25 mouse cellular contexts compared by ENCODE assay signal in the genomic region with DNA sequence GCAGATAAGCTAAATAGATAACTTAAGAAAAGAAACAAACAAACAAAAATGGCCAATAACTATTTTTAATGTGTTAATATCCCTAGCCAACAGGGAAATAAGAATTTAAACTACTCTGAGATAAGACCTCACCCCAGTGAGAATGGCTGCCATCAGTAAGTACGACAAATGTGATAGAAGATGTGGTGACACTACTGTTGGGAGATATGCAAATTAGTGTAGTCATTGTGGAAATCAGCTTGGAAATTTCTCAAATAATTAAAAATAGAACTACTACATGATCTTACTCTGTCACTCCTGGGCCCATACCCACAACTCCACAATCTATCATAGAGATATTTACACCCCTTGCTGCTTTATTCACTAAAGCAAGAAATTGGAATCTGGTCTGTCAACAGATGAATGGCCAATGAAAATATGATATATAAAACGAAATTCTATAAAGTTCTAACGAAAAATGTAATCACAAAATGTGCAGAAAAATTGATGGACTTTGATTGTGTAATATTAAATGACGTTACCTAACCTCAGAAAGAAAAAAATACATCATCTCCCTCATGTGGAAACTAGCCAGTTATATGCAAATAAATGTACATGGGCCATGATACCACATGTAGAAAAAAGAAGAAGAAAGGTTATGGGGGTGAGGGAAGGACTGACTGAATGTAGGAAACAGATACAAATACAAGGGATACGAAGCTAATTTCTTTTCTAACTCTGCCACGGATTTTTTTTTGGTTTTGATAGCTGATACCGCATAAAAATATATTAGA.
A peak's percentile ranks its signal among the peaks of the same experiment; 100 is the strongest.
DNase-seq lines count a peak whose midpoint lies in the region; ATAC-seq and TF ChIP-seq lines count a peak whose summit lies in the region.
"Had no signal": no experiment of that assay in that cellular context is flagged by ENCODE, and none has a peak within 500 bp of the region (broad histone marks: within the 10 kb centered on the region; RNA-seq: fewer than 3 reads in every experiment).

No protein-coding gene starts in this region.

- peaks cover 4 to 35% of the 10 kb centered on the region in 2 experiments; a peak in 3 of 4 replicates for H3K4me1 ChIP-seq in MEL (ENCODE audit: control insufficient read depth in 1 of 2, insufficient read depth in 2 of 2, low read length in 2 of 2)
- H3K4me1 ChIP-seq in midbrain, embryonic 16.5 days (ENCODE audit: control insufficient read depth, insufficient read depth, low read length), result no peaks in the 10 kb centered on the region; the same call in 1 of the 2 replicates
- H3K4me1 ChIP-seq: embryonic facial prominence, embryonic 13.5 days; embryonic facial prominence, embryonic 15.5 days; forebrain, embryonic 10.5 days; forebrain, embryonic 12.5 days had no signal

- H3K9me3 ChIP-seq in MEL (replicated peaks; ENCODE audit: insufficient read depth, low read length), result no peaks in the 10 kb centered on the region
- no peaks in the 10 kb centered on the region for H3K9me3 ChIP-seq in midbrain, embryonic 16.5 days (replicated peaks; ENCODE audit: control insufficient read depth, low read length, poor library complexity, severe bottlenecking)
- H3K9me3 ChIP-seq: embryonic facial prominence, embryonic 13.5 days; embryonic facial prominence, embryonic 15.5 days; forebrain, embryonic 10.5 days; forebrain, embryonic 12.5 days; G1E had no signal

- no peak for TF ChIP-seq CTCF in MEL (IDR thresholded peaks at IDR 0.05 in 2 of 3, conservative IDR thresholded peaks at IDR 0.05 in 1 of 3; ENCODE audit: control insufficient read depth in 1 of 3, insufficient read depth in 1 of 3, low read depth in 2 of 3, low read length in 3 of 3, poor library complexity in 1 of 3, severe bottlenecking in 1 of 3)

- no peak for TF ChIP-seq POLR2A in MEL (IDR thresholded peaks at IDR 0.05; ENCODE audit: control insufficient read depth in 1 of 2, insufficient read depth in 1 of 2, low read depth in 1 of 2, low read length in 2 of 2, poor library complexity in 1 of 2)

- TF ChIP-seq EP300 in MEL (IDR thresholded peaks at IDR 0.05; ENCODE audit: low read depth in 1 of 2, low read length in 2 of 2), result peak; percentile 71 to 73; a peak in 2 of 4 replicates

- H3K79me2 ChIP-seq in MEL (ENCODE audit: control insufficient read depth, insufficient read depth, low read length, poor library complexity), result peaks cover 1% of the 10 kb centered on the region; the same call in 1 of the 2 replicates

- H3K36me3 ChIP-seq in MEL (ENCODE audit: control insufficient read depth in 1 of 2, insufficient read depth in 2 of 2, low read length in 2 of 2), result peaks cover 0 to 33% of the 10 kb centered on the region in 2 experiments; a peak in 2 of 4 replicates
- no peaks in the 10 kb centered on the region for H3K36me3 ChIP-seq in midbrain, embryonic 16.5 days (ENCODE audit: control insufficient read depth, insufficient read depth, low read length)
- H3K36me3 ChIP-seq: embryonic facial prominence, embryonic 13.5 days; embryonic facial prominence, embryonic 15.5 days; forebrain, embryonic 10.5 days; forebrain, embryonic 12.5 days had no signal

- no peak overlapping the region for H3K4me2 ChIP-seq in midbrain, embryonic 16.5 days (ENCODE audit: low read length)
- H3K4me2 ChIP-seq: embryonic facial prominence, embryonic 13.5 days; embryonic facial prominence, embryonic 15.5 days; forebrain, embryonic 12.5 days had no signal

- no peak overlapping the region for H3K4me3 ChIP-seq in MEL (ENCODE audit: control insufficient read depth in 1 of 2, insufficient read depth in 1 of 2, low read depth in 2 of 2, low read length in 2 of 2)
- H3K4me3 ChIP-seq in midbrain, embryonic 16.5 days (ENCODE audit: low read depth, low read length), result no peak overlapping the region
- H3K4me3 ChIP-seq: embryonic facial prominence, embryonic 13.5 days; embryonic facial prominence, embryonic 15.5 days; erythroblast, embryonic 14.5 days; forebrain, embryonic 10.5 days; forebrain, embryonic 12.5 days had no signal

- no peak overlapping the region; the same call in 1 of the 2 replicates for H3K27ac ChIP-seq in MEL (ENCODE audit: control insufficient read depth, low read depth, low read length)
- H3K27ac ChIP-seq in midbrain, embryonic 16.5 days (ENCODE audit: low read length), result no peak overlapping the region
- H3K27ac ChIP-seq: embryonic facial prominence, embryonic 13.5 days; embryonic facial prominence, embryonic 15.5 days; forebrain, embryonic 10.5 days; forebrain, embryonic 12.5 days had no signal

- TF ChIP-seq RAD21 in MEL (IDR thresholded peaks at IDR 0.05; ENCODE audit: low read depth, low read length), result no peak

- DNase-seq in 416B (ENCODE audit: low read depth), result peak; percentile 21
- DNase-seq in MEL (ENCODE audit: low read depth, low spot score), result peak; percentile 52
- DNase-seq in lung, postnatal 14 days, result no peak
- DNase-seq in testis, postnatal 14 days (ENCODE audit: low spot score), result no peak
- DNase-seq: adrenal gland, adult 2 months; adrenal gland, postnatal 10 days; adrenal gland, postnatal 36 days; cerebellum, adult 11-12 months; cerebellum, adult 2 months; cerebellum, adult 9-11 months; cerebellum, postnatal 14 days; cerebellum, postnatal 36 days; embryo, embryonic 11 days had no signal

- H3K9ac ChIP-seq in MEL (ENCODE audit: control insufficient read depth, low read depth, low read length, poor library complexity, severe bottlenecking), result no peak overlapping the region
- no peak overlapping the region for H3K9ac ChIP-seq in midbrain, embryonic 16.5 days (ENCODE audit: low read depth, low read length)
- H3K9ac ChIP-seq: embryonic facial prominence, embryonic 13.5 days; embryonic facial prominence, embryonic 15.5 days; forebrain, embryonic 12.5 days had no signal

- ATAC-seq in megakaryocyte progenitor cell, adult 5-6 weeks (replicated peaks; ENCODE audit: poor library complexity), result peak; percentile 66
- ATAC-seq in neutrophil, adult 5-6 weeks (ENCODE audit: extremely low read depth, insufficient number of reproducible peaks, low FRiP score, poor library complexity, severe bottlenecking), result peak; percentile 79
- ATAC-seq in midbrain, embryonic 16.5 days, result no peak
- no peak for ATAC-seq in inflammation-experienced regulatory T-cells, adult 6 months
- ATAC-seq: forebrain, embryonic 14.5 days; forebrain, embryonic 16.5 days had no signal

- no peaks in the 10 kb centered on the region for H3K27me3 ChIP-seq in MEL (ENCODE audit: control insufficient read depth in 1 of 2, insufficient read depth in 2 of 2, low read length in 2 of 2)
- no peaks in the 10 kb centered on the region for H3K27me3 ChIP-seq in midbrain, embryonic 16.5 days (ENCODE audit: control insufficient read depth, insufficient read depth, low read depth, low read length)
- H3K27me3 ChIP-seq: embryonic facial prominence, embryonic 13.5 days; embryonic facial prominence, embryonic 15.5 days; forebrain, embryonic 12.5 days had no signal

- 86% methylated on average over 7 of the region's 7 CpGs for WGBS in midbrain, embryonic 16.5 days

TF ChIP-seq in MEL, 35 proteins besides CTCF, POLR2A, EP300 and RAD21:
- TF ChIP-seq ELF1 (IDR thresholded peaks at IDR 0.05; ENCODE audit: low read depth, low read length), result no peak
- no peak for TF ChIP-seq MAFK (IDR thresholded peaks at IDR 0.05; ENCODE audit: borderline replicate concordance, low read depth, low read length)
- TF ChIP-seq CHD1 (IDR thresholded peaks at IDR 0.05; ENCODE audit: low read depth, low read length), result no peak
- TF ChIP-seq RCOR1 (IDR thresholded peaks at IDR 0.05; ENCODE audit: low read depth, low read length), result peak; percentile 52
- peak; percentile 80 for TF ChIP-seq ETS1 (IDR thresholded peaks at IDR 0.05; ENCODE audit: low read depth, low read length)
- TF ChIP-seq SIN3A (IDR thresholded peaks at IDR 0.05; ENCODE audit: low read length), result peak; percentile 15; the same call in 1 of the 2 replicates
- TF ChIP-seq TCF12 (IDR thresholded peaks at IDR 0.05; ENCODE audit: low read depth, low read length), result peak; percentile 65; the same call in 1 of the 2 replicates
- peak; percentile 69 for TF ChIP-seq GATA1 (IDR thresholded peaks at IDR 0.05; ENCODE audit: low read depth, low read length)
- TF ChIP-seq MEF2A (IDR thresholded peaks at IDR 0.05; ENCODE audit: extremely low read depth, insufficient replicate concordance, low read depth, low read length, poor library complexity, severe bottlenecking), result peak; percentile 78; the same call in 1 of the 2 replicates

Comparison
In these comparisons a context has a peak if more than half of its experiments do, and no peak if none do; other contexts are left out.
1. DNase-seq: peak in 416B (single experiment) and MEL (single experiment); none in lung, postnatal 14 days (single experiment) and testis, postnatal 14 days (single experiment).
2. ATAC-seq: peak in megakaryocyte progenitor cell, adult 5-6 weeks (single experiment) and neutrophil, adult 5-6 weeks (single experiment); none in midbrain, embryonic 16.5 days (single experiment) and inflammation-experienced regulatory T-cells, adult 6 months (single experiment).